Mouse (Mus musculus) cortical plate, adult 2 months (tissue): ENCODE measurements around the gene Flrt1. TPM values are rescaled to one million over a fixed set of nuclear protein-coding genes. Genes with fewer than 3 reads are reported as not detected.

Experiments
- H3K27ac ChIP-seq: fragments of 200-500 bp; 2 replicates; pipeline ENCODE4 v1.5.1; 2012; ENCODE audit warnings: low read length, control low read depth, inconsistent platforms; ENCODE audit not compliant: insufficient read depth
- H3K4me1 ChIP-seq: fragments of 200-500 bp; 2 replicates; pipeline ENCODE4 v1.6.1; 2011; ENCODE audit warnings: low read length; ENCODE audit not compliant: control insufficient read depth, insufficient read depth
- H3K4me3 ChIP-seq: fragments of 200-500 bp; 2 replicates; pipeline ENCODE4 v1.5.1; 2011; ENCODE audit warnings: mild to moderate bottlenecking, low read length, control low read depth; ENCODE audit not compliant: insufficient read depth
- CTCF ChIP-seq: fragments of 200-500 bp; IDR thresholded peaks from 2 replicates; pipeline ENCODE4 v1.5.1; 2011; ENCODE audit warnings: mild to moderate bottlenecking, control low read depth, low read length; ENCODE audit not compliant: insufficient read depth; ENCODE audit errors: extremely low read depth
- POLR2A ChIP-seq: fragments of 200-500 bp; IDR thresholded peaks from 2 replicates; pipeline ENCODE4 v1.6.1; 2011; ENCODE audit warnings: mild to moderate bottlenecking, low read length, control low read depth; ENCODE audit not compliant: insufficient read depth; ENCODE audit errors: extremely low read depth
- polyA plus RNA-seq: library from polyadenylated mRNA; depleted of rRNA; stranded (reverse); fragments of >200 nt; gene quantifications from 2 replicates; pipeline ENCODE4 v1.2.3, GENCODE M21; 2012

Gene Flrt1
- polyA plus RNA-seq, 1 experiment = 9.2 TPM

DNA sequence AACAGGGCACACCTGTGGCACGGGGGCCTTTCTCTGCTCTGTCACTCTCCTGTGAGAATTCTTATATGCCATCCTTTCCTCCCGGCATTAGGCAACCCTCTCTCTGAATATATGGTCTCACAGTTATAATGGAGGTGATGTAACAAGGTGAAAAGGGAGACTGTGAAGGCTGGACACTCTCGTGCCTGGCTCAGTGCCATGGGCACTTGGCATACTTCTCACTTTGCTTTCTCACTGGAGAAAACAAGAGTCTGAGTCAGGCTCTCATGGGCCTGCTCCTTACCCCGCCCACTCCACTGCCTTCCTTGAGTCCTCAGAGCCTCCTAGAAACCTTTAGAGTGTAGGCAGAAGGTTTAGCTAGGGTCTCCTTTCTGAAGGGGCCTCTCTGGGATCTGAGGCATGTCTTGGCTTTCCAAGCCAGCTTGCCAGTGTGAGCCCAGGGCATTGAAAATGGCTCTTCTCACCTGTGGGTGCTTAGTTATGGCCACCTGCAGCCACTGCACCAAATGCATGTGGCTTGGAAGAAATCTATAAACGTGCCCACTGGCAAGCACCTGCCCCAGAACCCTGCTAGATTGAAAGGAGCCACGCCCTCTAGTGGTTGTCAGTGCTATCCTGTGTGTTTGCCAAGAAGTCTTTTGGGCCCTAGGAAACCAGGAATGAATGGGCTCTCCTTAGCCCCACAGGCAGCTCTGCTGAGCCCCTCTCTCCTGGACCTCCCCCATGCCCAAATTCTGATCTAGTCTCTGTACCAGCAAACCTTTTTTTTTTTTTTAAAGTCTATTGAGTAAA is 2.8 kb upstream of the Flrt1 start:
- TF ChIP-seq CTCF = peak; percentile 45
- TF ChIP-seq POLR2A = no peak
- H3K27ac ChIP-seq = no peak overlapping the region
- no peak overlapping the region for H3K4me3 ChIP-seq
- H3K4me1 ChIP-seq = peaks cover 3% of the 10 kb centered on the region; the same call in 1 of the 2 replicates

DNA sequence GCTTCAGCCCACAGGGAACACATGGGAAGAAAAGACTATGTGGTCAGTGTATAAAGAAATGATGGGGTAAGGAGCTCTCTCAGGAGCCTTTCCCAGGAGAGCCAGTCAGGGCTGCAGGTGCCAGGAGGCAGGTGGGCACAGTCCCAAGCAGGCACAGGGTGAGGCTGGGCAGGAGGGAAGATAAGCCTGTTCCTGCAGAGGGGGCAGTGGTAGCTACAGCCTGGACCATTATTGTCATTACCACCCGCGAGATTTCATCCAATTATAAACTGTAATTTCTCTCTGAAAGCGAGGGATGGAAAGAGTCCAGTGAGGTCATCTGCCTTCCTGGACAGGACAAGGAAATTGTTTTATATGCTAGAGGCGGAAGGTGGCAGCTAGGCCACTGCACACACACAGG is 1.6 kb upstream of the Flrt1 start:
- Histone ChIP-seq H3K27ac (no peak overlapping the region), H3K4me1 (peaks cover 3% of the 10 kb centered on the region; the same call in 1 of the 2 replicates)
- TF ChIP-seq CTCF (no peak), POLR2A (no peak)

DNA sequence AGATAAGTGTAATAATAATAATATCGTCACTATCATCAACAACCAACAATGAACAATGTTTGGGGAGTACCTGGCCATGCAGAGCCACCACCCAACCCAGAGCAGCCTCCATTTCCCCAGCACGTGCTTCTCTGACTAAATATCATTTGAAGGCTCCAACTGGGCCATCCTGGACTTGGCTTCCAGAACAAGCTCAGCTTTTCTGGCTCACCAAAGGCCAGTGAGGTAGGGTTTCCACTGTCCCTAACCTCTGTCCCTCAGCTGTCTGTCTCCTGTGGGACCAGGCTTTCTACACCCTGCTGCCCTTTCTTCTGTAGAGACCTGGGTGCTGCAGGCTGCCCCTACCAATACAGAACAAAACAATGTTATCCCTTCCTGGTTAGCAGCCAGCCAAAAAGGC is 1.0 kb upstream of the Flrt1 start:
- TF ChIP-seq CTCF = no peak
- TF ChIP-seq POLR2A = no peak
- H3K4me3 ChIP-seq = no peak overlapping the region
- no peak overlapping the region for H3K27ac ChIP-seq
- peaks cover 3% of the 10 kb centered on the region; the same call in 1 of the 2 replicates for H3K4me1 ChIP-seq

More for the DNA sequence above, 1.6 kb upstream of the Flrt1 start:
- no peak overlapping the region for H3K4me3 ChIP-seq

DNA sequence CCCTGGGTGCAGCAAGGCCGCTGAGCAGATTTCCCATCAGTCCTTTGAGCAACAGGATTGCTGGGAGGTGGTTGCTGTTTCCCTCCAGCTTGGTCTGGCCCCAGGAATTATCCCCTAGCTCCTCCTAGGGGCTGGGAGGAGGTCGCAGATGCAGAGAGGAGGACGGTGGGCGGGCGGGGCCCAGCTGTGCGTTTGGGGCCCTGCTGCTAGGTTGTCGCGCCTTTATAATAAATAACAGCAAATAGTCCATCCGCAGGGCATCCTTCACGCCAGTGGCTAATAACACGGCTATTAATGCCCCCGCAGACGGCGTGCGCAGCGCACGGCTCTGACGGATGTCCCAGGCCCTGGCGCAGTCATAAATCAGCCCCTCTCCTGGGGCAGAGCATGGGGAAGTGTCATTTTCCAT is 1.5 kb downstream of the Flrt1 start:
- TF ChIP-seq POLR2A = no peak
- TF ChIP-seq CTCF = no peak
- no peak overlapping the region for H3K4me3 ChIP-seq
- H3K4me1 ChIP-seq = no peaks in the 10 kb centered on the region
- no peak overlapping the region for H3K27ac ChIP-seq

DNA sequence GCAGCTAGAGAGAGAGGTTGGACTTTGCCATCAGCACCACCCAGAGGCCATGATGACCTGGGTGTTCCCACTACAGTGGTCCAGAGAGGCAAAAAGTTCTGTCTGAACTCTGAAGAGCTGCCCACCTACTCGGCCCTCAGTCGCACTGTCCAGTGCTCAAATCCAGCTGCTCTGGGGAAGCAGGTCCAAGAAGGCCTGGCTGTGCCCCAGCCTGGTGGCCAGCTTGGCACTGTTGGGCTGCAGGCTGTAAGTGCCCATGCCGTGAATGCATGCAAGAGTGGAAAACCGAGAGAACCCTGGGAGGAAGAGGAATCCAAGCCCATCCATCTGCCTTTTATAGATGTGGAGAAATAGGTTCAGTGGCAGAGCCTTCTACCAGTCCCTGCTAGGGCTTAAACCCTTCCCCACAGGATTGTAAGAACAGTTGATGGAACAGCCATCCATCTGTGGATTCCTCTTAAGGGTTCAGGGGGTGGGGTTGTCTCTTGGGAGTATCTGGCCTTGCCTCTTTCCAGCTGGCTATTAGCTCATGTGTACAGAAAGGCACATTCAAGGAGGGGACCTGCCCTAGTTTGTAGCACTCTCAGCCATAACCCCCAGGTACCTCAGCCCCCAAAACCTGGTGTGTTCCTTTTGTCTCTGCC is 2.1 kb downstream of the Flrt1 start:
- H3K4me3 ChIP-seq = no peak overlapping the region
- H3K27ac ChIP-seq = no peak overlapping the region
- TF ChIP-seq POLR2A = no peak
- no peak for TF ChIP-seq CTCF

DNA sequence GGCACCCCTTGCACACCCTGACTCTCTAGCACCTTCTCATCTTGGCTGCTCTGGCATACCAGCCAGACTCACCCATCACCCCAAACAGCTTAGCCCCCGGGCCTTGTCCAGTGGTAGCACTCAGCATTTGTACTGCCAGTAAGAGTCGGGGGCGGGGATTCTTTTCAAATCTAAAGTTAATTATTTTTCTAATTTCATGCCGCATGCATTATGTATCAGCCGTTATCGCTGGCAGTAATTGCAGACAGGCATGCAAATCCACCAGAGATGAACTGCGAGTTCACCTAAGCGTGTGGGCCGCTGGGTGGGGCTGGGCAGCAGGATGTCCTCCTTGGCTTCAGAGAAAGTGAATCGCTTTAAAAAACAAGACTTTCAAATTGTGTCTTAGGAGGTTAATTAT is 3.5 kb downstream of the Flrt1 start:
- no peak overlapping the region for H3K27ac ChIP-seq
- no peak overlapping the region for H3K4me3 ChIP-seq
- TF ChIP-seq POLR2A (no peak), CTCF (no peak)
- H3K4me1 ChIP-seq = no peaks in the 10 kb centered on the region

More for the DNA sequence above, 2.1 kb downstream of the Flrt1 start:
- H3K4me1 ChIP-seq = no peaks in the 10 kb centered on the region

DNA sequence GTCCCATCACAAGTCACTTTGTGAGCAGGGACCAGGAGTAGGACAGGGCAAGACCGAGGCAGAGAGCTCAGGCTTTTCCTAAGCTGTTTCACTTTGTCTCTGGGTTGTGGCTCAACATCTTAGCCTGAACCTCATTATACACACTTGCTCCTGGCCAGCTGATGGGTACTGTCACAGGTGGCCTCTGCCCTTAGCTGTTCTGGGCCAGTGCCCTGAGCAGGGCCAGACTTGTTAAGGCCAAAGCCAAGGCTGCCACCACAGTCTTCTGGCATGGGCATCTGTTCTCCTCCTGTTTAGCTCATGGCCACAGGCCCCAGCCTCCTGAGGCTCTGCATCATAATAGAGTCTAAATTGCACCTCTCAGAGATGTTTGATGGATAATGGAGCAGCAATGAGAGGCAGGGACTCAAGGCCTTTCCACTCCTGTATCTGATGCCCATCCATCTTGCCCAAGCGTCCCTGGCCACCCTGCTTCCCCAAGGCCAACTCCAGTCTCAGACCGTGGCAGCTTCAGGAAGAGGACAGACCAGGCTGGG is 5.8 kb downstream of the Flrt1 start:
- no peak overlapping the region for H3K4me3 ChIP-seq
- no peaks in the 10 kb centered on the region for H3K4me1 ChIP-seq
- TF ChIP-seq POLR2A = no peak
- no peak for TF ChIP-seq CTCF
- H3K27ac ChIP-seq = no peak overlapping the region

DNA sequence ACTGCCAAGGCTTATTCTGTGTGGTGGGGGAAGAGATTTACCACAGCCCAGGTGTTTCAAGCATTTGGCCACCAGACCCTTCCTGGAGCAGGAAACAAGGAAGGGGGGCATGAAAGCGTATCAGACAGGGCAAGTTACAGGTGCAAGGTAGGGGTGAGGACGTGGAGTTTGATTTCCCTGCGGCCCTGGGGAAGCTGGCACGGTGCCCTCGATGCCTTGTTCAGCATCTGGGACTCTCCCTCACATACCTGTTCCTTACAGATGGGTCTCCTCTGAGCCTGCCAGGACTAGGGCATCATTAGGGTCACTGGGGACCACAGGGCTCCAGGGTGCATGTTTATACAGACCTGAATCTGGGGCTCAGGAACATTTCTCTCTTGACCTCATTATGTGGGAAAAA is 12.8 kb downstream of the Flrt1 start:
- Histone ChIP-seq H3K27ac (no peak overlapping the region), H3K4me3 (no peak overlapping the region), H3K4me1 (peaks cover 17% of the 10 kb centered on the region)
- TF ChIP-seq CTCF (no peak), POLR2A (no peak)

DNA sequence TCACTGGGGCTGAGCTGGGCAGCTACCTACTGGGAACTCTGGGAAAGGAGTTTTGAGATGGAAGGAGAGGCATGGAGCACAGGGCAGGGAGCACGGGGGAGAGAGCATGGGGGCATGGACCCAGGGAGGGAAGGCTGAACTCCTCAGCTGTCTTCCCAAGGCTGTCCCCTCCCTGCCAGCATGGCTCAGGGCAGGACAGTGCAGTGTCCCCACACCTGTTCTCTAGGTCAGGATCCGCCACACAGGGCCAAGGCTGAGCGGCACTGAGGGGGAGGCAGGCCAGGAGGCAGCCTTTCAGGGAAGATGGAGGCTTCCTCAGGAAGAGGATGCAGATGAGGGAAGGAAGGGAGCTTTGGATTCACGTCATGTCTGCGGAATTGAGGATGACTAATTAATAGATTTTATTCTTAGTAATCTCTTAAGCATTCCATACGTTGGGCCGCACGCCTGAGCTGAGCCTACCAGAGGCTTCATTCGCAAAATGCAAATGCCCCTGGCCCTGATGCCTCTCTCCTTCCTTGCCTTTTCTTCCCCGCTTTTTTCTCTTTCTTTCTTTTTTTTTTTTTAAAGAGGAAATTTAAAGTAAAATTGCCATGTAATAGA is 14.0 kb downstream of the Flrt1 start:
- H3K4me3 ChIP-seq = no peak overlapping the region
- no peak for TF ChIP-seq POLR2A
- no peak for TF ChIP-seq CTCF
- peaks cover 17% of the 10 kb centered on the region for H3K4me1 ChIP-seq
- H3K27ac ChIP-seq = no peak overlapping the region
